Mouse (Mus musculus): Measurements from ENCODE around the gene Pogz.
A peak's percentile ranks its signal among the peaks of the same experiment; 100 is the strongest.

The Pogz gene

DNA sequence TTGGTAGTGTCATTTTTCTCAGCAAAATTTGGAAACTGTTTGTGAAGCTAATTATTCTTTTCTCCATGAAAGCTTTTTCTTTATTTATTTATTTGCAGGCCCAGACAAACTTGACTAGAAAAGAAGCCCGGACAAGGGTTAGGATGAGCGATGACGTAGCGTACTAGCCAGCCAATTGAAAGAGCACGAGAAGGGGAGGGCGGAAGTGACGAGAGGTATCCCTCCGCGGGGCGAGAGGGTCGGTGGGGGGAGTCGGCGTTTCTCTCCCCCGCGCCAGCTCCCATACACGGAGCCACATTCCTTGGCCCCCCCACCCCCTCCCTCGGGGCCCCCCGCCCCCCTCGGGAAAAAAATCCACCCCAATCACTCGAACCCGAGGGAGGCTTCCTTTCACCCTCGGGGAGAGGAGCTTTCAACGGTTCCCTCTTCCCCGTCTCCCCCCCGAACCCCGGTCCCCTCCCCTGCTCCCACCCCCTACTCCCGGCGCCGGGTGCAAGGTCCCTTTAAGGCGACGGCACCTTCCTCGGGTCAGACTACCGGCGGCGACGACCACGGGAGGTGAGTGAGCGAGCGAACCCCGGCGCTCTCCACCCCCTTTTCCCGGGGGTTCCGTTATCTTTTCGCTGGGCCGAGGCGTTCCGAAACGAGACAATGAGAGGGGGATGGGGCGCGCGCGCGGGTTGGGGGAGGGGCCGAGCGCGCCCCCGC is at the start of gene Pogz:
Pogz (plus strand) TSS at position 385 of the 708 bp plus-strand sequence.
- DNase-seq (ENCODE audit: low spot score) = peak; percentile 91

GRCm38 (mm10) chr3:94789071-94789470 is 48.3 kb upstream of the Pogz start:
- no peak for DNase-seq (ENCODE audit: low spot score)

DNA sequence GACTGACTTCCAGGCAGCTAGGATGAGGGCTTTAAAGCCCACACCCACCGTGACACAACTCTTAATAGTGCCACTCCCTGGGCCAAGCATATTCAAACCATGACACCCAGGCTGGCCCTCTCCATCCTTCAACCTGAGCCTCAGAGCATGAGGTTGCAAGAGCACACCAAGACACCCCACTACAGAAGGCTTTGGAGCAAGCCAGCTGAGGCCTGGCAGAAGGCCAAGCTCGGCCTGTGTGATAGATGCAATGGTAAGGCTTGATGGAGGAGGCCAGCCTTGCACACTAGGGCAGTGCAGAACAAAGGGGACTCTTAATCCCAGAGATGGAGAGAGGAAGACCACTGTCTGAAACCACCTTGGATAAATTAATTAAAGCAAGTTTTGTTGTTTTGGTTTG is 47.9 kb upstream of the Pogz start:
- DNase-seq (ENCODE audit: low spot score) = no peak

GRCm38 (mm10) chr3:94792258-94792657 is 45.1 kb upstream of the Pogz start:
- no peak for DNase-seq (ENCODE audit: low spot score)

DNA sequence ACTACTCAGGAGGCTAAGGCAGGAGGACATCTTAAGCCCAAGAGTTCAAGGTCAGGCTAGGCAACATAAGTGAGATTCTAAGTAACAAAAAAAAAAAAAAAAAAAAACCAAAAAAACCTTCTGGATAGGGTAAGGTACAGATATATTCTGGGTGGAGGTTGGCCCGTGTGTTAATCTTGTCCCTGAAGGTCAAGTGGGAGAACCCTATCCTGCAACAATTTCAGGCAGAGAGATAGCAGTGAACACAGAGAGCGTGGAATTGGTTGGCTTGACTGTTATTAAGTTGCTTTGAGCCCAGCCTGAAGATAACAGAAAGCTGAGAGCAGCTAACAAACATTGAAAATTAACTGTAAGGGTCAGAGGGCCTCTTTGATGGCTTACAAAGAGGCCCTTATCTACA is 43.7 kb upstream of the Pogz start:
- DNase-seq (ENCODE audit: low spot score) = peak; percentile 29

GRCm38 (mm10) chr3:94794359-94794758 is 43.0 kb upstream of the Pogz start:
- no peak for DNase-seq (ENCODE audit: low spot score)

GRCm38 (mm10) chr3:94795596-94796140 is 41.7 kb upstream of the Pogz start:
- DNase-seq (ENCODE audit: low spot score) = no peak

DNA sequence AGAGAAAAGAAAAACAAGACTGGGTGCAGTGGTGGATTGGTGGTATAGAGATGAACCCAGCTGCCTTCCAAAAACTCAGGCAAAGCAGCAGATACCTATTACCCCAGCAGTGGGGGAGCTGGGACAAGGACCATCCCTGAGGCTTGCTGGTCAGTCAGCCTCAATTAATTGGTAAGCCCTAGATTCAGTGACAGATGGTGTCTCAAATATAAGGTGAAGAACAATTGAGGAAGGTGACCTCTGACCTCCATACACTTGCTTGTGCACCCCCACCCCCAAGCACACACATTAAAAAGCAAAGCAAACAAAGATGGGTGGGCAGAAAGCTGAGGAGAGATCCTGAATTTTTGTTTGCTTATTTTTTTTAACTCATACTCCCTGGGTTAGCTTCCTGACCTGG is 41.2 kb upstream of the Pogz start:
- no peak for DNase-seq (ENCODE audit: low spot score)

DNA sequence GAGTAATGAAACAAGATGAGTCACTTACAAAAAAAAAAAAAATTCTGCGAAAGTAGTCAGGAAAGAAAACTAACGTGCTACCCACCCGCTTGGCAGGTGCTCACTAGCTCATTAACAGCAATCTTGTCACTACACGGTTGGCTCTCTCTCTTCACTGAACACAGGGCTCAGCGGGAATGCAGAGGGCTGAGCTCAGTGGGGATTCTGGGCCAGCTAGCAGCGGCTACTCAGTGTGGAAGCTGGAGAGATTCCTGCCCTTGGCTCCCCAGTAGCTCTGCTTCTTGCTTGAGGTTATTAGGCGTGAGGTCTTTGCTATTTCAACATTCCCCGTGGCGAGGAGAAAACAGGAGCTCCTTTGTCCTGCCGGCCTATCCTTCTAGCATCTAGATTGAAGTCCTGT is 33.2 kb upstream of the Pogz start:
- no peak for DNase-seq (ENCODE audit: low spot score)

- DNase-seq (ENCODE audit: low spot score) = no peak
Measured at GRCm38 (mm10) chr3:94804976-94805375, 32.4 kb upstream of the Pogz start.

DNA sequence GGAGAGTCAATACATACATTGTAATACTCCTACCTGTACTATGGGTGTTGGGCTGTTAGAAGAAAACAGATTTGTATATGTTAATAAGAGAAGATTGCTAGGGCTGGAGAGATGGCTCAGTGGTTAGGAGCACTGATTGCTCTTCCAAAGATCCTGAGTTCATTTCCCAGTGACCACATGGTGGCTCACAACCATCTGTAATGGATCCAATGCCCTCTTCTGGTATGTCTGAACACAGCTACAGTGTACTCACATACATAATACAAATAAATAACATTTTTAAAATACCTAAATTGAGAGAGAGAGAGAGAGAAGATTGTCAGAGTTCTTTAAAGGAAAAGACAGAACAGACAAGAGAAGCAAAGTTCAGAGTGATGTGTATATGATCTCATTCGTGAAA is 29.1 kb upstream of the Pogz start:
- no peak for DNase-seq (ENCODE audit: low spot score)

GRCm38 (mm10) chr3:94811628-94812027 is 25.7 kb upstream of the Pogz start:
- no peak for DNase-seq (ENCODE audit: low spot score)

DNA sequence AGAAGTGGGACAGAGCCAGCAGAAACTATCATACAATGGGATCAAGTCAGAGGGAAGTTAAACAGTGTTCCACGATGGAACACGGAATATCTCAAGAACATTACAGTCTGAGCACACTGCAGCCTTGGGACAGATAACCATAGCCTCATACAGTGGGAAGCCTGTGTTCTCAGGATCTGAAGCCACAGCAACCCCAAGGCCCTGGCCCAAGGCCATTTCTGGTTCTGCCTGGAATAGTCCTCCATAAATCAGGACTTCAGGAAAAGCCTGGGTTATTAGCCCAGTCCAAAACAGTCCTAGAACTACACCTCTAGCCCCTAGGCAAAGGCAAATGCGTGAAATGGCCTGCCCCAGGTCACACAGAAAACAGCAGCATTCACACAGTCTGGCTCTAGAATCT is 23.7 kb upstream of the Pogz start:
- no peak for DNase-seq (ENCODE audit: low spot score)

GRCm38 (mm10) chr3:94814063-94814462 is 23.3 kb upstream of the Pogz start:
- DNase-seq (ENCODE audit: low spot score) = no peak

- DNase-seq (ENCODE audit: low spot score) = no peak
Measured at GRCm38 (mm10) chr3:94814663-94815062, 22.7 kb upstream of the Pogz start.

- no peak for DNase-seq (ENCODE audit: low spot score)
Measured at GRCm38 (mm10) chr3:94815603-94816002, 21.8 kb upstream of the Pogz start.

- DNase-seq (ENCODE audit: low spot score) = no peak
Measured at GRCm38 (mm10) chr3:94817731-94818130, 19.6 kb upstream of the Pogz start.

DNA sequence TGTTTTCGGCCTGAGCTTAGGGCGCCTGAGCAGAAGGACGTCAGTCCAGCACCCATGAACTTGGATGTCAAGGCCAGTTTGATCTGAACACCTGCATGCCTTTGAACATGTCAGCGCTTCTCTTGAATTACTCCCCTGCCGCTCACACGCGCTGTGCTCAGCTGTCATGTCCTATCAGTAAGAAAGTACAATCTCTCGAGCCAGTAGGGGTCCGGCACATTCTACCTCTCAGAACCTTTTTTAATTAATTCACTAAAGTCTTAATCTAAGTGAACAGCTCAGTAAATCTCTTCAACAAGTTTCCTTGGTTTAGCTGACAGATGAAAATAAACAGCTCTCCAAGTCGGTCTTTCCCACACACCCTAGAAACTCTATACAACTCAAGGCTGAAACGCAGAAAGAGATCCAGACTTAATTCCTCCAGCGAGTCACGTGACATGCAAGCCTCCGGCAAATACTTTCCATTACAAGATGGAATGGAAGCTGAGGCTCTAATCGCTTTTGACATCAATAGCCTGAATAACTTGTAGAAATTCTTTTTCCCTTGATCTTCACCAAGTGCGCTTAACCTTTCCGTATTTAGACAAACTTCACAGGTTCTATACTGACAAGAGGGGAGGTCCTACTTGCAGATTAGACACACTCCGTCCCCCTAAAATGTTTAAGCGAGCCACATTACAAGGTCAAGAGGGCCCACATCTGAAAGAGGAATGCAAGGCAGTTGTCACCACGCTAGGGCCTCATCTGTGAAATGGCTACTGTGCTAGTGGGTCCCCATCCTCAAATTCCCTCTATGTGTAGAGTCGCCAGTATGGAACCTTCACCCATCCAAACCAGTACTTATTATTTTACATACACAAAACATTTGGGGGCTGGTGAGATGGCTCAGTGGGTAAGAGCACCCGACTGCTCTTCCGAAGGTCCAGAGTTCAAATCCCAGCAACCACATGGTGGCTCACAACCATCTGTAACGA is 17.6 kb upstream of the Pogz start:
- DNase-seq (ENCODE audit: low spot score) = no peak

DNA sequence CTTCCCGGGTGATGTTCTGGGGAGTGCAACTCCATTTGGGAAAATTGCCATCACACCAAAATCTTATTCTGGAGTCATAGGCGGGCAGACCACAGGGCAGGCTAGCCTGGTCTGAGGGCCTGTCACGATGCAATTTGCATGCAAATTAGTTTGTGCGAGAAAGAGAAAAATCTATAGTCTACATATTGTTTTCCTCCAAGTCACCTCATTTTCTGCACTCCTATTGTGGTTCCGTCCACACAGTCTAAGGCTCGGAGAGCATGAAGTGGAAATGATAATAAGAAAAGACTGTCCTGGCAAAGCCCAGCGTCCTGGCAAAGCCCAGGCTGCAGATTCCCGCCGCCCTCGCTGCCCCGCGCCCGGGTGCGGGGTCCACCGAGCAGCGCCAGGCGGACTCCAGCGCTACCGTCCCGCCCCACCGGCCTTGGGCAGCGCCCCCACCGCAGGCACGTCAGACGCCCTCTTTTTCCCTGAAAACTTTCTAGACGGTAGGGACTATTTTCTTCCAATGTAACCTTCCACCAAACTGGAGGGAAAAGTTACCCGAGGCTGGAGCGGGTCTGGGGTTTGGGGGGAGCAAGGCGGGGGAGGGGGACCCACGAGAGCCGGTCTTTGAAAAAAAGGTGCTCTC is 16.2 kb upstream of the Pogz start:
- no peak for DNase-seq (ENCODE audit: low spot score)

GRCm38 (mm10) chr3:94822082-94822481 is 15.3 kb upstream of the Pogz start:
- no peak for DNase-seq (ENCODE audit: low spot score)

GRCm38 (mm10) chr3:94824110-94824509 is 13.3 kb upstream of the Pogz start:
- no peak for DNase-seq (ENCODE audit: low spot score)

GRCm38 (mm10) chr3:94832100-94832499 is 5.3 kb upstream of the Pogz start:
- DNase-seq (ENCODE audit: low spot score) = no peak

Measured in c-Kit-positive CD71-positive TER-119-positive erythroid progenitor cells, embryonic 14.5 days (primary cell).